Mouse (Mus musculus): Measurements from ENCODE around the gene Ces1e.
"Not testable (repeated sequence)": the region's sequence is repeated elsewhere in the genome, so short reads cannot be mapped to it uniquely, and the experiment has no call there.

Gene Ces1e

GRCm38 (mm10) chr8:93229446-93229845 lies at the start of gene Ces1e:
Gene Ces1e, minus strand, starts transcription at chr8:93229619.
- peak; percentile 86 for DNase-seq

GRCm38 (mm10) chr8:93278176-93278805 lies 48.9 kb upstream of the Ces1e start:
- peak; percentile 82 for DNase-seq

- no peak for DNase-seq
These were observed 45.2 kb upstream of the Ces1e start for GRCm38 (mm10) chr8:93274609-93275008.

- peak; percentile 63 for DNase-seq
These were observed 43.9 kb upstream of the Ces1e start for GRCm38 (mm10) chr8:93273321-93273720.

GRCm38 (mm10) chr8:93272686-93273085 lies 43.3 kb upstream of the Ces1e start:
- DNase-seq: peak; percentile 76

- peak; percentile 72 for DNase-seq
These were observed 32.0 kb upstream of the Ces1e start for GRCm38 (mm10) chr8:93261436-93261835.

- no peak for DNase-seq
These were observed 23.0 kb upstream of the Ces1e start for GRCm38 (mm10) chr8:93252400-93252925.

GRCm38 (mm10) chr8:93246057-93246456 lies 16.6 kb upstream of the Ces1e start:
- no peak for DNase-seq

GRCm38 (mm10) chr8:93239884-93240283 lies 10.5 kb upstream of the Ces1e start:
- no peak for DNase-seq

GRCm38 (mm10) chr8:93235681-93236080 lies 6.3 kb upstream of the Ces1e start:
- DNase-seq: peak; percentile 80

GRCm38 (mm10) chr8:93234706-93235105 lies 5.3 kb upstream of the Ces1e start:
- DNase-seq: peak; percentile 82

GRCm38 (mm10) chr8:93234068-93234467 lies 4.6 kb upstream of the Ces1e start:
- peak; percentile 71 for DNase-seq

GRCm38 (mm10) chr8:93228673-93229370 lies 597 bp downstream of the Ces1e start:
- DNase-seq: peak; percentile 88

GRCm38 (mm10) chr8:93226471-93226870 lies 2.9 kb downstream of the Ces1e start:
- DNase-seq: not testable (repeated sequence)

- DNase-seq: peak; percentile 71
These were observed 7.5 kb downstream of the Ces1e start for GRCm38 (mm10) chr8:93221896-93222295.

- peak; percentile 38 for DNase-seq
These were observed 11.6 kb downstream of the Ces1e start for GRCm38 (mm10) chr8:93217867-93218266.

GRCm38 (mm10) chr8:93217375-93217774 lies 12.0 kb downstream of the Ces1e start:
- no peak for DNase-seq

GRCm38 (mm10) chr8:93211091-93211490 lies 18.3 kb downstream of the Ces1e start:
- no peak for DNase-seq

- DNase-seq: peak; percentile 77
These were observed 30.3 kb downstream of the Ces1e start for GRCm38 (mm10) chr8:93199146-93199545.

- DNase-seq: peak; percentile 98
These were observed 31.5 kb downstream of the Ces1e start, which contains the start of gene Ces1d for GRCm38 (mm10) chr8:93197685-93198525. Gene Ces1d, minus strand, starts transcription at chr8:93197838.

GRCm38 (mm10) chr8:93196436-93196835 lies 33.0 kb downstream of the Ces1e start:
- peak; percentile 23 for DNase-seq

- no peak for DNase-seq
These were observed 48.8 kb downstream of the Ces1e start for GRCm38 (mm10) chr8:93180581-93181129.

- peak; percentile 33 for DNase-seq
These were observed 52.8 kb downstream of the Ces1e start for GRCm38 (mm10) chr8:93176593-93176992.
